Mouse (Mus musculus) cerebellum, postnatal 4 days (tissue): Measurements from ENCODE around the gene Them7.

Source experiments
- DNase-seq, 2 experiments: peaks; one replicate each; pipeline ENCODE4 v3.0.0; 2022; ENCODE audit warnings: low spot score in 2 of 2, mixed read lengths in 1 of 2

Gene Them7

DNA sequence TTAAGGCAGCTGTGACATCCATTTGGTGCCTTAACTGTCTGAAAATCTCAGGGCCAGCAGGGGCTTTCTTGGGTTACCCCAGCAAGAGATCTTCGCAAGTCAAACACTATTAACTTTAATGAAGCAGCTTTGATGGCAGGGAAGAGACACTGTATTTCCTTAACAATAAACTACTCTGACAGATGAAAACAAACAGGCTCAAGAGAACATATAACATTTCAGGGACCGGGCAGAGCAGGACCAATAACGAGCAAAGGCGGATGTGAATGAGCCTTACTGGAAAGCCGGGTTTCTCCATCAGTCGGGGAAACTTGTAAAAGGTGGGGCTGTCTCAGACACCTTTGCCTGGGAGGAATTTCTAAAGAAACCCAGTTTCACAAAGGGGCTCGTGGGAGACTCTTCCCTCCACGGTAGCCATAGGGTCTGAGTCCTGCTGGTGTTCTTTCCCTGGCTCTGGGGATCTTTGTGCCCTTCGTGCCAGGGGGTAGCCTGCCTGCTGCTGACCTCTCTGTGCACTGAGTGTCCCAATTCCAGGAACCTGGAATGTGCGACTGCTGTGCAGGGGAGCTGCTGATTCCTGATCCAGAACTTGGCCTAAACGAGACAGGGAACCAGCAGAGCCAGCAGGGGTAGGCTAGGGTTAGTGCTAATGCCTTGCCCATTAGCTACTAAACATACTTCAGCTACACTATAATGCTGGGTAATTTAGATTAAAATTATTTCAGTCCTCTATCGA is 11.4 kb downstream of the Them7 start:
- DNase-seq, result no peak

DNA sequence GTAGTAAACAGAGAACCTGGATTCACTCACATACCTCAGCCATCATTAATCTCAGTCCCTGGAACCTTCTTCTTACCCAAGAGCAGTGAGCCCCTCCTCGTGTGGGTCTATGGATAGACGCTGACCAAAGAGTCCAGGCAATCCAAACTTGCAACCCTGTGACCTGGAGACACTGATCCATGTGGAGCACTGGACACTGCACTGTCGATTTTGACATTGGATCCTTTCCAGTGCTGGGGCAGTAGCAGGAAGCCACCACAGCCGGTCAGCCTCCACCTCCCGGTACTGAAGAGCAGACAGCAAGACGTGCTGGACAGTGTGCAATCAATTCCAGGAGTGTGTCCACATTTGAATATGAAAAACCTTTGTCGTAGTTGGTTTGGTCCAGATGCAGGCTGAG is 13.3 kb downstream of the Them7 start:
- DNase-seq, result no peak

DNA sequence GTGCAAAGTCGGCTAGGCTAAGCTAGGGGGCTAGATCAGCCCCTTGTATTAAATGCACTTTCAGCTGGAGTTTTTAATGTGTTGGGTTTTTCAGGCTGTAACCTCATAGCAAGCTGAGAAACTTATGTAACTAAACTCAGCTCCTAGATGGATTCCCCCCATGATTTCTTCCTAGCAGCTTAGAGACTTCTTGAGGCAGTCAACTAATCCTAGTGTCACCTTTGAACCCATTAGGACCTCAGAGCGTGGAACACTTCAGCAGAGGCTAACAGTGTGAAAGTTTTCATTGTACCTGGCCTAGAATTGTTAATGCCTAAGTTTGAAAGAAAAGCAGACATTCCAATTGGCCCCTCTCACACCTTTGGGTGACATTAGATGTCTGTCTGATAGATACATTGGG is 13.7 kb downstream of the Them7 start:
- no peak for DNase-seq

DNA sequence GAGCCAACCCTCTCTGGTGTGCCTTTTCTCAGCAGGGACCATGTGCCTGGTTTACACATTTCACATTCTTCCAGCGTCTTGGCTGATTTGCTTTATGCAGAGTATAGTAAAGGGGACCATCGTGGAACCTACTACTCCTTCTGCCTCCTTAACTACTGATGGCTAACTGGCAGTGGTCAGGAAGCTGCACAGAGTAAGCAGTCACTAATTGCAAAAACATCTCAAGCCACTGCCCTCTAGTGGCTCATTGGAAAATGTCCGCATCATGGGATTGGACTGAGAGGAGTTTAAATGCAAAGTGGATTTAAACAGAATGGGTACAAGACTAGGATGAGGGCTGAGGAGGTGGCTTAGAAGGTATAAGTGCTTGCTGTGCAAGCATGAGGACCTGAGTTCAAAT is 14.7 kb downstream of the Them7 start:
- peak in 1 of 2 experiments; percentile 40 for DNase-seq

DNA sequence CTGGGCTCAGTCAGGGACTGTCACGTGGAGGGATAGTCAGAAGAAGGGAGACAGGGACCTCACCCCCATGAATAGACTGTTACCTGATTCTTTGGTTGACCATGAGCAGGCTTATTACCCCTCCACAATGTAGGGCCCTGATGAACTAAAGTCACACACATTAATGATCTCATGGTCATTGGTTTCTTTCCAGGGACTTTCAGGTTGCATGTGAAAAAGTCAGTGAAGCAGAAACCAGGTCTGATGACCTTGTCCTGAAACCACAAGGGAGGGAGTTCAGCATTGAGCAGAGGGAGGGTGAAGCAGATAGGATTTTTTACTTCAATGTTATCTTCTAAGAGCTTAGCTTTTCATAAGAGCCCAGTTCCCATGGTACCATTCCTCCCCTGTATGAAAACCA is 16.5 kb downstream of the Them7 start:
- no peak for DNase-seq

DNA sequence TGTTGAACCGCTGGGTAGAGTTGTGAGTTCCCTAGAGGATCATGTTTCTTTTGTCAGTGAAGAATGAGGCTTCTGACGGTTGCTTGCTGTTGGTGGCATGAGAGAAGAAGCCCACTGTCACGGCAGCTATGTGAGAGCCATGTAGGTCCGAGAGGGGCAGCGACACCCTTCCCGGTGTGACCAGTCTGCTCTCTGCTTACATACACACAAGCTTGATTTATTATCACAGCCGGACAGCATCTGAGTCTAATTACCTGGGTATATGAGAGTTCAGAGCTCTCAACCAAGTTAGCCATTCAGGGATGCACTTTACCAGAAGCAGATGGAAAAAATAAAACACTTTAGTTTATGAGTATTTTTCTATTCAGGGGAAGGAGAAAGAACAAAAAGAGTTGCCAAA is 18.8 kb downstream of the Them7 start:
- no peak for DNase-seq

DNA sequence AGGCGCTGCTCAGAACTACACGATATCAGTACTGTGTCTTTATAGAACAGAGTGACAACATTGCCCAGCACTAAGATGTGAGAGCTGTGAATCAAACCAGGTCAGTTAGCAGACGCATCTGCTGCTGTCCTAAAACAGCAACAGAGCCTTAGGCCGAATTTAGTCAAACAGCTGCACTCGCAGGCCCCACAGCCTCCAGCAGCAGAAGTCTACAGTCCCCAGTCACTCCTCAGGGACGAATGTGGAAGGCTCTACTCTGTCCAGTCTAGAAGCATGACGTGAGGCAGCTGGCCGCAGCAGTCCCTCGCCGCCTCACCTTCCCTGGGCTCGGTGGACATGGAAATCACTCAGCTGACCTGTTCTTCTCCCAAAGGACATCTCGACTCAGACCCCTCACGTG is 20.6 kb downstream of the Them7 start:
- no peak for DNase-seq

DNA sequence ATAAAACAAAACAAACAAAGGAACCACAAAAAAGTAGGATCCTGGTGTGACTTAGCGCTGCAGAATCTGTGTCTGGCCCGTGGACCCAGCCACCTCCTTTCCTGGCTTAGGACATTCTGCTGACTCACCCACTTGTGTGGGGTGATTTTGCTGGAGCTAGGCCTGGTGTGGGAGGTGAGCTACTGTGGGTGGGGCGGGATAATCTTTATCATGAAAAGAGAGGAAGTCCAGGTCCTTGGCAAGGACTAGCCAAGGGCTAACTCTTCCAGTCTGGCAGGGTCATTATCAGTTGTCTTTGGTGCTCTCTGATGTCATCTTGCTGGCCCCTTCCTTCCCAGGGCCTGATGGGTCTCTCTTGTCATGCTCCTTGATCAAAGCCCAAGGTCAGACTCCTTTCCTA is 27.9 kb downstream of the Them7 start:
- no peak for DNase-seq

DNA sequence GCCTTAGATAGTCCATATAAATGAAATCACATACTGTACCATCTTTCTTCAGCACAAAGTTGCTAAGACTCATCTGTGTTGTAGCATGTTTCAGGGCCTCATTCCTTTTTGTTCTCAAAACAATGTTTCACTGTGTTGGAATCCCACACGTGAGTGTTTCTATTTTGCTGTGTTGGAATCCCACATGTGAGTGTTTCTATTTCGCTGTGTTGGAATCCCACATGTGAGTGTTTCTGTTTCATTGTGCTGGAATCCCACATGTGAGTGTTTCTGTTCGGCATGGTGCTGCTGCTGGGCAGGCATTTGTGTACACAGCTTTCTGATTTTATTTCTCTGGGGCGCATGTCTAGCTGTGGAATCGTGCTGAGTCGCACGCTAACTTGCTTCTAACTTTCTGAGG is 28.7 kb downstream of the Them7 start:
- no peak for DNase-seq

DNA sequence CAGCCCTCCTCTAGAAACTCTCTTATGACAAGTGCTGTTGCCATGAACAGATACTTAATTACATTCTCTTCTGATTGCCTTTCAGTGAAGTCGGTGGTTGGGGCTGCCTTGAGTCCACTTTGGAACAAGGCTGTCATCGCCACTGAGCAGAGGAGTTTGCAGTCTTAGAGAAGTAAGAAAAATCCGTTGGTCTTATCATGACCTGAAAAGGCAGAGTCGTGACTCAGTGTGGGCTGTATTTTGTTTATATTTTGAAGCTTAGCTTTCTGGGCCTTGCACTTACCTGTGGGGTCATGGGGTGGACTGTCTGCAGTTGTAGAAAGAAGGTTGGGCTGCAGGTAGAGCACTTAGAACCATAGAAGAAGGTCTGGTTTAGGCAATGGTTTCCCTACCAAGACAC is 31.3 kb downstream of the Them7 start:
- DNase-seq, result no peak

DNA sequence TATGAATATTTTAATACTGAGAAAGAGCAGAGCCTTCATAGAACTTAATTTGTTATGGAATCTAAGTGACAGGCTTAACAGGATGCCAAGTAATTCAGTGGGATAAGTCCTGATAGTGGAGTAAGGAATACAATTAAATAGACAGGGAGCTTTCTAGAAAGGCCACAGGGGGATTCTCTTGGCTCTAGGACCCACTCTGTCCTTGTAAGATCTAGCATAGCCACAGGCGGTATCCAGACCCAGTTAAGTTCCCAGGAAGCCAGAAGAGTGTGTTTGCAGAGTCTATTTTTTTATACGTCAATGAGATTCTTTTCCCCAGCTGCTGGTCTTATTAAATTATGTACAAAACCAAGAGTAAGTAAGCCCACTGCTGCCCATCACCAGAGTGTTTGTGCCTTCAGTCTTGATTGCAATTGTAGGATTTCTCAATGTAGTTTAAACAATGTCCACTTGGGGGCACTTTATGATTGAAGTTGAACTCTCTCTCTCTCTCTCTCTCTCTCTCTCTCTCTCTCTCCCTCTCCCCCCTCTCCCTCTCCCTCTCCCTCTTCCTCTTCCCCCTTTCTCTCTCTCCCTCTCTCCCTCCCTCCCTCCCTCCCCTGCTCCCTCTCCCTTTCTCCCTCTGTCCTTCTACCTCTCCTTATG is 32.4 kb downstream of the Them7 start:
- DNase-seq, result no peak

DNA sequence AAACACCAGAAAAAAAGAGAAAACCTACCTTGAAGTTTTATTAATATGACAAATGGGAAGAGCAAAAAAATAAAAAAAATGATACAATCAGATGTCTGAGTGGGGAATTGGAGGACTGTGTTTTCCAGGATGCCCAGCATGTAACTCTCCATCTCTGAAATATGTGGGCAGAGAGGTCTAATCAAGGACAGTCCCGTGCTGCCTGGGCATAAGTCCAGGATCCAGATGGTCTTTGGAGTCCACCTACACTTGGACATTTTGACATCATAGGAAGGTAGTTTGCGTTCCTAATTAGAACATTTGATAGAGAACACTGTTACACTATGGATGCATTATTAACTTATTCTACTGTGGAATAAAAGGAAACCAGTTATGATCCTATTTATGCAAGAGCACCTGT is 33.3 kb downstream of the Them7 start:
- DNase-seq, result no peak

DNA sequence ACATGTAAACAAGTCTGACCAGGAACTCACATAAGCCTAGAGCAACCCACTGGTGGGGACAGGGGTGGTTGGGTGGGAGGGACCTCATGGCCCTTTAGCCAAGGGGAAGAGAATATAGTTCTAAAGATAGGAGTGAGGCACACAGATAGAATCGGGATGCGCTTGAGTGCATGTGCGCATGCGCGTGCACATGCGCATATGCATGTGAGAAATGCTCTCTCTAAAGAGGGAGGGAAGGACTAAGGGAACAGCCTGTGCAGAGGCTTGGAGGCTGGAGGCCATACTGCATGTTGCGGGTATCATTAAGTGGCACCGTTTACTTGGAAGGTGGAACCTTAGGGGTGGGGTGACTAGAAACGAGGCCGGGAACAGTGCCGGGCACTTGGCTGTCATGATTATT is 37.2 kb downstream of the Them7 start:
- DNase-seq, result no peak

DNA sequence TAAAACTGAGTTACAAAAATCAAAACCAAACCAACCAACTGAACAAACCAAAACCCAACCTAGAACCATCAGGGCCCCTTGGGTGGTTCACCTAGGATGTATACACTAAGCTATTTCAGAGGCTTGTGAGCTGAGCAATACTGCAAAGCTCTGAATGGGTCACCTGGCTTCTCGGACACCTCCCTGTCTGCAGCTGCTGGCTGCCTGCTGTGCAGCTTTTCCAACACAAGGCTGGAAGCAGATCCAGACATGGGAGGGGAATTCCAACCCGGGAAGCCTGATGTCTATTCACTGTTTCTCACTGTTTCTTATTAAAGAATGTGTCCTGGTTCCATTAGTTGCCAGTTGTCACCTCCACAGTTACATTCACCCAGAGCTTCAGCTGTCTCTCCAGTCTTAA is 39.1 kb downstream of the Them7 start:
- no peak for DNase-seq

DNA sequence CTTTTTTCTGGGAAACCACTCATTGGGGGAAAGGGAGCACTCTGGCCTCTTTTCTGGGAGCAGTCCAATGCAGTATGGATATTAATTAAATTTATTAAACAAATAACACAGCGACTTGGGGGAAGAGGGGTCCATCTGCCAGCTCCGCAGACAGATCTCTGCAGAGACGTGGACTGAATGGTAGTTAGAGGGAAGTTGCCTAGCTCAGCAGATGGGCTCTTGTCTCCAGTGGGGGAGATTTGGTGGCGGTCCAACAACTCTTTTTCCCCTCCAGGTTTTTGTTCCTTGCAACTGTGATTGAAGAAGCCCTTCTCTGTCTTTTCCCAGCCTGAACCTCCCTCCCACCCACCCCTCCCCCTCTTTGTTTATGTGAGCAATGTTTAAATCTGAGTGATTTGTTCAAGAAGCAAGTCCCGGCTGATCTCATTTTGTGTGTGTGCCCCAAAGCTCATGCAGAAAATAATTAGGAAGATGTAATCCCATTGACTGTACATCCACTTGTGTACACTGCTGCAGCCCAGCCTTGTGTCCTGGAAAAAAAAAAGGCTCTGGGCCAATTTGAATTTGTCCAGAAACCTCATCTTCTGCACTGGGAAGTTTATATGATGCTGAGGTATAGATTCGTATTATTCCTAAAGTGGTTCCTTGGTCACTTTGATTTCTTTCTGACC is 58.4 kb downstream of the Them7 start:
- peak; percentile 42 to 86 for DNase-seq

DNA sequence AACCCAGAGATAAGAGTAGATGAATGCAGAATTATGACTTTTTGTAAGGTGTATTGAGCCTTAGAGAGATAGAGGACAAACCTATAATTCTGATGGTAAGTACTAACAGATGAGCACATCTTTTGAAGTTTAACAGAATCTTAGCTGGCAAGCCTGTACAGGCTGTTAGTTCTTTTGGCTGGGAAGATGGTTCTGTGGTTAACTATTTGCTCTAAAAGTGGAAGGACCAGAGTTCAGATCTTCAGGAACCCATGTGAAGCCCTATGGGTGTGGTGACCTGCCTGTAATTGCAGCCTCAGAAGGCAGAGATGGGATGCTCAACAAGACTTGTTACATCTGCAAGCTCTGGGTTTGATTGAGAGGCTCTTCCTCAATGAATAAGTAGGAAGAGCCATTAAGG is 59.7 kb downstream of the Them7 start:
- no peak for DNase-seq

DNA sequence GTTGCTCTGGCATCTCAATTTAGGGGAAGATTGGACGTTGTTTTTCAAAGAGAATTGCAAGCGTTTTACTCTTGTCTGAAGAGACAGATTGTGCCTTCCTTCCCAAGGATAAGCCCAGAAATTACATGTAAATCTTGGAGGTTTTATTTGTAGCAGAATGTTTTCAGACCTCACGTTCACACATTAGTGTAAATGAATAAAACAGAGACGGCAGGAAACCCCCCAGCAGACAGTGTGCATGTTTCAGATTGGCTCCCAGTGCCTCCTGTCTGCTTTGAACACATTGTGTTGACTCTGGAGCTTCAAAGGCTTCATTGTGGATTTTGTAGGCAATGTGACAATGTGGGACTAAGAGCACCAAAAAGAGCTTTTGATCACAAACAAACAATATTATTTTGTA is 60.7 kb downstream of the Them7 start:
- no peak for DNase-seq

DNA sequence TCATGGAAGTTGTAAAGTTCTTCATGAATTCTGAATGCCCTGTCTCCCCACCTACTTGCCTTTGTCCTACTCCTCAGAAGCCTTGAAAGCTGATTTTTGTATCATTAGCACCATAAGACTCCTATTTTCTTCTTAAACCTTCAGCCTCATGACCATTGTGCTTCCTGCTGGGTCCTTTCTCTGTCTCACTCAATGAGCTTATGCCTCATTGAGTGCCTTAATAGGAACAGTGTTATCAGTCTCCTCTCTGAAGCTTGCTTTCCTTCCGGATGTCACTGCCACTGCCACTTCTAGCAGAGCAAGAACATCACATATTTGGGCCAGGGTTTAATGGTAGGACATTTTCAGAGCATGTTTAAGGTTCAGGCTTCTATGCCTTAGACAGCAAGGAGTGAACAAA is 71.7 kb downstream of the Them7 start:
- no peak for DNase-seq

DNA sequence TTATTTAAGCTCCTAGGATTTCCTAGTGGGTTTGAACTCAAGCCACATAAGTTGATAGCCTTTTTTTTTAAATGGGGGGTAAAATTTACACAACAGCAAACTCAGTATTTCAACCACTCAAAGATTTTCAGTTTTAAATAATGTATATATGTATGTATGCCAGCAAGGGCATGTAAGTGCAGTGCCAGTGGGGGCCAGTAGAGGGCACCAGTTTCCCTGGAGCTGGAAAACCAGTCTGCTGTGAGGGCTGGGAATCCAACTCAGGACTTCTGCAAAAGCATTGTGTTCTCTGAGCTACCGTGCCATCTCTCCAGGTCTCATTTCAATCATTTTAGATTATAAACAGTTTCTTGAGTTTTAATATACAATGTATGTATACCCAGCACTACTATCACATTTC is 74.8 kb downstream of the Them7 start:
- DNase-seq, result no peak

DNA sequence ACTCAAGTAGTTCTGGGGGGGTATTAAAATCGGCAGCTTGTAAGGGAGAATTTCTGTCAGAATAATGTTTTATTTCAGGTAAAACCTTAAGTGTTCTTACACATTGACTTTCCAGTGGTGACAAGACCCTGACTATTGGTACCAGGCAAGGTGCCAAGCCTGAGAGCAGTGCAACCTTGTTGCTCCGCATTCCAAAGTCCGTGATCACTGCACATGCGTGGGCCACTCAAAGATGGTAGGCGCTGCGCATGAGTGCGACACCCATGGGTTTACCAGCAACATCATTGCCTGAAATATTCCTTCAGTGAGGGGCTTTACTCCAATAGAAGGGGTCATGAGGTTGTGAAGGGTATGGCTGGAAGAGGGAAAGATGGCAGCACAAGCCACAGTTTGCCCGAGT is 77.0 kb downstream of the Them7 start:
- DNase-seq, result no peak

DNA sequence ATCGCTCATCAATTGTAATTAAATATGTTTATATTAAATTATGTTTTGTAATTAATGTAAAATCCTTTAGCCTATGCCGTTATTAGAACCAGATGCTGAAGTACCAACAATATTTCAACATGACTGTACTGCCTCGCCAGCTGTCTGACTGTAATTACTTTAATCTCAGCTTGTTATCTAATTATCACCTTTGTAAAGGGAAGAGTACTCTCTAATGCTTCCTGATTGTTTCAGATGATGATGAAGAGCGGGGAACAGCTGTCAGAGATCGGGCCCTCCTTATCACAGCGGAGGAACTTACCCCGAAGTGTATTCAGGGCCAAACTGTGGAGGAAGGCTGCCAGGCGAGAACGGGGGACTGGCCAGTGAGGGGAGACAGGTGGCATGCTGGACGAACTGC is 77.4 kb downstream of the Them7 start:
- DNase-seq, result no peak

DNA sequence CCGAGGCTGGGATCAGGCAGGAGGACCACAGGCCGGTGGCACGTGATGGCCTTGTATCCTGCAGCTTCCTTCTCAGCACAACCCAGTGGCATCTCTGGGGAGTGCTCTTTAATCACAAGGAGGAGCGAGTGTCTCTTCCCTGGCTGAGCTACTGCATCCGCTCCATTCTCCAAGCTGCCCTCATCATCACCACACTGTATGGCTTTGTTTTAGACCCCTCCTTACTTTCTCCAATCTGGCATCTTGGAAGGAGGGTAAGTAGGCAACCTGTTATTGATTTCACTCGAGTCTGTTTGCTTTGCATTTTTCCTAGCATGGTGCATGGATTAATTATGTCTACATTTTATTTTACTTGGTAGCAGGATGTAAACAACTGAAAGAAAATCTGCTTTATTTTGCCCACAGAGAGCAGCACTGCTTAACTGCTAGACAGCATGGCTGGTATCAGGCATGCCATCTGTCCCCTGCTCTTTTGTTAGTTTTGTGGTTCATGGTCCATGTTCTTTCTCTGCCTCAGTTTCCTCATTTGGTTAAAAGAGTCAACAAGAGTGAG is 79.9 kb downstream of the Them7 start:
- DNase-seq, result no peak

DNA sequence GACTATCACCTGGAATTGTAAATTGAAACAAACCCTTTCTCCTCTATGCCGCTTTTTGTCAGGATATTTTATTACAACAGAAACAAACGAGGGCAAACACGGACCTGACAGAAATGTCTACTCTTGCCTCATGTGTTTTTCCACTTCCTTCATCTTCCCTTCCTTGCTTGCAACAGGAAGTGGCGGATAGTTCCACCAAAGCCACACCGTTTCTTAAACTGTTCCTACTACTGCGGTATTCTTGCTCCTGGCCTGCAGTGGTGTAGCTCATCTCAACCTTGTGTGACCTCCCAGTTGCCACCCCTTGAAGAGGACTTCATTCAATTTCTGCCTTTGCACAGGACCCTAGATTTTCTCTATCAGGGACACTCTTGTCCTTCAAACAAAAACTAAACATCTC is 81.8 kb downstream of the Them7 start:
- no peak for DNase-seq
